Mouse (Mus musculus) testis, adult 2 months (tissue): ENCODE measurements around the gene Olfr1368. TPM values are rescaled to one million over a fixed set of nuclear protein-coding genes. Genes with fewer than 3 reads are reported as not detected.

Experiments used
- H3K27ac ChIP-seq: fragments of 200-500 bp; 2 replicates; pipeline ENCODE4 v1.5.1; 2012; ENCODE audit warnings: low read depth, low read length; ENCODE audit not compliant: control insufficient read depth, insufficient read depth
- H3K27me3 ChIP-seq: fragments of 200-500 bp; 2 replicates; pipeline ENCODE4 v1.6.1; 2012; ENCODE audit warnings: mild to moderate bottlenecking, low read length, moderate library complexity; ENCODE audit not compliant: control insufficient read depth, insufficient read depth
- H3K36me3 ChIP-seq: fragments of 200-500 bp; 2 replicates; pipeline ENCODE4 v1.6.1; 2012; ENCODE audit warnings: mild to moderate bottlenecking, low read length; ENCODE audit not compliant: control insufficient read depth, insufficient read depth
- H3K4me1 ChIP-seq: fragments of 200-500 bp; 2 replicates; pipeline ENCODE4 v1.6.1; 2012; ENCODE audit warnings: low read length; ENCODE audit not compliant: control insufficient read depth, insufficient read depth
- H3K4me3 ChIP-seq: fragments of 200-500 bp; 2 replicates; pipeline ENCODE4 v1.5.1; 2012; ENCODE audit warnings: low read depth, mild to moderate bottlenecking, low read length, moderate library complexity, mixed read lengths; ENCODE audit not compliant: control insufficient read depth
- CTCF ChIP-seq: fragments of 200-500 bp; IDR thresholded peaks from 2 replicates; pipeline ENCODE4 v1.5.1; 2012; ENCODE audit warnings: low read depth, mild to moderate bottlenecking, inconsistent platforms, low read length, moderate library complexity; ENCODE audit not compliant: control insufficient read depth, insufficient read depth, insufficient replicate concordance
- POLR2A ChIP-seq: fragments of 200-500 bp; IDR thresholded peaks from 2 replicates; pipeline ENCODE4 v1.6.1; 2012; ENCODE audit warnings: low read depth, mild to moderate bottlenecking, inconsistent platforms, low read length, moderate library complexity; ENCODE audit not compliant: control insufficient read depth
- polyA plus RNA-seq: library from polyadenylated mRNA; depleted of rRNA; stranded (reverse); fragments of >200 nt; gene quantifications from 2 replicates; pipeline ENCODE4 v1.2.3, GENCODE M21; 2012

Olfr1368 gene
- polyA plus RNA-seq, 1 experiment, result 0.10 TPM

- Histone ChIP-seq H3K27me3 (no peaks in the 10 kb centered on the region), H3K4me3 (no peak overlapping the region), H3K4me1 (peaks cover 10% of the 10 kb centered on the region), H3K27ac (no peak overlapping the region), H3K36me3 (no peaks in the 10 kb centered on the region)
- no peak for TF ChIP-seq POLR2A
- no peak for TF ChIP-seq CTCF
Measured at GRCm38 (mm10) chr13:21171156-21171530, 25.5 kb upstream of the Olfr1368 start.

- Histone ChIP-seq H3K27ac (no peak overlapping the region), H3K27me3 (no peaks in the 10 kb centered on the region), H3K4me1 (peaks cover 10% of the 10 kb centered on the region), H3K4me3 (no peak overlapping the region), H3K36me3 (no peaks in the 10 kb centered on the region)
- TF ChIP-seq POLR2A (no peak), CTCF (no peak)
Measured at GRCm38 (mm10) chr13:21170431-21171155, 24.9 kb upstream of the Olfr1368 start.

- TF ChIP-seq POLR2A, result no peak
- TF ChIP-seq CTCF, result no peak
- no peaks in the 10 kb centered on the region for H3K36me3 ChIP-seq
- H3K4me1 ChIP-seq, result peaks cover 10% of the 10 kb centered on the region
- no peak overlapping the region for H3K27ac ChIP-seq
- no peaks in the 10 kb centered on the region for H3K27me3 ChIP-seq
- peak overlapping the region; percentile 66 for H3K4me3 ChIP-seq
Measured at GRCm38 (mm10) chr13:21169657-21170430, 24.2 kb upstream of the Olfr1368 start.

GRCm38 (mm10) chr13:21169121-21169656 lies 23.5 kb upstream of the Olfr1368 start:
- Histone ChIP-seq H3K27ac (no peak overlapping the region), H3K4me1 (peaks cover 10% of the 10 kb centered on the region), H3K36me3 (no peaks in the 10 kb centered on the region), H3K27me3 (no peaks in the 10 kb centered on the region), H3K4me3 (peak overlapping the region; percentile 27; the same call in 1 of the 2 replicates)
- no peak for TF ChIP-seq CTCF
- no peak for TF ChIP-seq POLR2A

- no peaks in the 10 kb centered on the region for H3K36me3 ChIP-seq
- H3K4me1 ChIP-seq, result peaks cover 10% of the 10 kb centered on the region
- no peak overlapping the region for H3K27ac ChIP-seq
- TF ChIP-seq CTCF (no peak), POLR2A (no peak)
- H3K4me3 ChIP-seq, result peak overlapping the region; percentile 74
- H3K27me3 ChIP-seq, result no peaks in the 10 kb centered on the region
Measured at GRCm38 (mm10) chr13:21168371-21169011, 22.8 kb upstream of the Olfr1368 start.

- Histone ChIP-seq H3K4me3 (no peak overlapping the region; the same call in 1 of the 2 replicates), H3K27me3 (no peaks in the 10 kb centered on the region), H3K4me1 (peaks cover 8% of the 10 kb centered on the region), H3K27ac (no peak overlapping the region), H3K36me3 (no peaks in the 10 kb centered on the region)
- TF ChIP-seq CTCF, result no peak
- no peak for TF ChIP-seq POLR2A
Measured at GRCm38 (mm10) chr13:21167910-21168300, 22.2 kb upstream of the Olfr1368 start.
